Mouse (Mus musculus) cortical plate, adult 2 months (tissue): ENCODE data around the gene Acp6. TPM values are rescaled to one million over a fixed set of nuclear protein-coding genes. Genes with fewer than 3 reads are reported as not detected.
"Not testable (repeated sequence)": the region's sequence is repeated elsewhere in the genome, so short reads cannot be mapped to it uniquely, and the experiment has no call there.

Experiments
- H3K27ac ChIP-seq: fragments of 200-500 bp; 2 replicates; pipeline ENCODE4 v1.5.1; 2012; ENCODE audit warnings: low read length, control low read depth, inconsistent platforms; ENCODE audit not compliant: insufficient read depth
- H3K4me1 ChIP-seq: fragments of 200-500 bp; 2 replicates; pipeline ENCODE4 v1.6.1; 2011; ENCODE audit warnings: low read length; ENCODE audit not compliant: control insufficient read depth, insufficient read depth
- H3K4me3 ChIP-seq: fragments of 200-500 bp; 2 replicates; pipeline ENCODE4 v1.5.1; 2011; ENCODE audit warnings: mild to moderate bottlenecking, low read length, control low read depth; ENCODE audit not compliant: insufficient read depth
- CTCF ChIP-seq: fragments of 200-500 bp; IDR thresholded peaks from 2 replicates; pipeline ENCODE4 v1.5.1; 2011; ENCODE audit warnings: mild to moderate bottlenecking, control low read depth, low read length; ENCODE audit not compliant: insufficient read depth; ENCODE audit errors: extremely low read depth
- POLR2A ChIP-seq: fragments of 200-500 bp; IDR thresholded peaks from 2 replicates; pipeline ENCODE4 v1.6.1; 2011; ENCODE audit warnings: mild to moderate bottlenecking, low read length, control low read depth; ENCODE audit not compliant: insufficient read depth; ENCODE audit errors: extremely low read depth
- polyA plus RNA-seq: library from polyadenylated mRNA; depleted of rRNA; stranded (reverse); fragments of >200 nt; gene quantifications from 2 replicates; pipeline ENCODE4 v1.2.3, GENCODE M21; 2012; rRNA removed

Gene Acp6
- polyA plus RNA-seq = 40.2 and 41.7 TPM in 2 replicates

GRCm38 (mm10) chr3:97158611-97159508 lies at the start of gene Acp6:
TSS of gene Acp6 (plus strand) at chr3:97158777.
- H3K4me1 ChIP-seq = no peaks in the 10 kb centered on the region; the same call in 1 of the 2 replicates

DNA sequence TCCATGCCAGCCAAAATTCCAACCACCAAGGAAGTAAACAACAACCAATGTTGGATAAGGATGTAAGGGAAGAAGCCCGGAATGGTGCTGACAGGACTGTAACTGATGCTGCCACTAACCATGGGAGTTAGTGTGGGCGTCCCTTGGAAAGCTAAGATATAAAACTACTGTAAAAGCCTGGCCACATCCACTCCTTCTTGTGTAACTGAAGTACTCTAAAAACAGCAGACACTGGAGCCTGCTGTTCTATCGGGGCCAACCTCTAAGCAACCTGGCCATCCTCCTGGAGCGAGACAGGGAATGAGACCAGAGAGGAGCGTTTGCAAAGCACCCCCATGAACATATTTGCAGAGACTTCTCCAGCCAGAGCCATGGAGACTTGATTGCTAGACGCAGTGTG lies 41.1 kb upstream of the Acp6 start:
- H3K27ac ChIP-seq = no peak overlapping the region
- no peaks in the 10 kb centered on the region for H3K4me1 ChIP-seq
- H3K4me3 ChIP-seq = no peak overlapping the region
- TF ChIP-seq CTCF (no peak), POLR2A (no peak)

More at GRCm38 (mm10) chr3:97158611-97159508, at the start of gene Acp6:
- Histone ChIP-seq H3K27ac (peak within 1 kb of the TSS; percentile 91), H3K4me3 (peak within 1 kb of the TSS; percentile 99)
- peak; percentile 54 for TF ChIP-seq POLR2A
- no peak for TF ChIP-seq CTCF

DNA sequence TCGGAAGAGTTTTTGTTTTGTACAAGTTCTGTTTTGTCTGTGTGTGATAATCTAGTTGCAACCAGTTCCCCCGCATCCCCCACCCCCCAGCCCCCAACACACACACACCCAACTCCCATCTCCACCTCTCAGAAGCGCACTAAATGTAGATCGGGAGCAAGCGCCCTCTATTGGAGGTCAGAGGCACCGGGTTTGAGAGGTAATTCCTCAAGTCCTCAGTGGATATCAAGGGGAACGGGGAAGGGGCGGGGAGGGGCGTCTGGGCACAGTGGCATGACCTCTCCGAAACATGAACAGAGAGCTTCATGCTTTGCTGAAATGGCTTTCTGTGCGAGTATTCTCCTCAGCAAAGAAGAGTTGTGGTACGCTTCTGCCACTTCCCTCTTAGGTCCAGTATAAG lies 40.3 kb upstream of the Acp6 start:
- TF ChIP-seq POLR2A (no peak), CTCF (no peak)
- Histone ChIP-seq H3K4me1 (no peaks in the 10 kb centered on the region), H3K27ac (no peak overlapping the region), H3K4me3 (no peak overlapping the region)

GRCm38 (mm10) chr3:97124193-97124592 lies 34.4 kb upstream of the Acp6 start:
- Histone ChIP-seq H3K4me3 (no peak overlapping the region), H3K4me1 (no peaks in the 10 kb centered on the region), H3K27ac (no peak overlapping the region)
- no peak for TF ChIP-seq POLR2A
- TF ChIP-seq CTCF = no peak

DNA sequence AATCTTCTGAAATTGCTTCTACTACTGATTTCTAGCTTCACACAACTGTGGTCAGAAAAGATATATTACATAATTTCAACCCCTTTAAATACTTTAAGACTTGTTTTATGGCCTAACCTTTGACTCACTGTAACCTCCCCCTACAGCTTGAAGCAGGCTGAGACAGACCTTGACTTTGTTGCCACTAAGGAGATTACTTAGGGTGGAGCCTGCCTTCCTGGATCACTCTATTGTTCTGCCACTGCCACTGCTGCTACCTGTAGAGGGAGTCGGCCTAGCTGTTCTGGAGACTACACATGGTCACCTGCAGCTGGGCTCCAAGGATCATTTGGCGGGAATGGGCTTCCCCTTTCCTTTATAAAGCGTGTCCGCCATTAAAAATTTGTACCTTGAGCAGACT lies 29.2 kb upstream of the Acp6 start:
- Histone ChIP-seq H3K27ac (no peak overlapping the region), H3K4me1 (no peaks in the 10 kb centered on the region), H3K4me3 (no peak overlapping the region)
- no peak for TF ChIP-seq CTCF
- TF ChIP-seq POLR2A = no peak

DNA sequence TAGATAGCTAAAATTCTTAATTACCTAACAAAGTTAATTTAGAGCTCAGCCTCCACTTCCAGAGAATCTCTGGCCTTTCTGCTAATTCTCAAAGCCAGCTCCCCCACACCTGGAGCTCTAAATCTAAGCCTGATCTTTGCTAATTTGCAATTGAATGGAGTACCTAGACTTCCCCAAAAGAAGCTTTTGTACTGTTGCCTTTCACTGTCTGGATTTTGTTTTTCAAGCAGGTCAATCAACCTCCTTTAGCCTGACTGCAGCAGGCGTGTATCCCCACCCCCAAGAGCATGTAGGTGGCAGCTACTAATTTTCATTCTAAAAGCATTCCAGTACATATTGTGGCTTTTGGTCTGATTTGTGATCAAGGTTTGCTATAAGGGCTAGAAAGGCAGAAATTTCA lies 20.9 kb upstream of the Acp6 start:
- H3K4me1 ChIP-seq, H3K4me3 ChIP-seq, H3K27ac ChIP-seq: not testable (repeated sequence)

- Histone ChIP-seq H3K27ac (no peak overlapping the region), H3K4me3 (no peak overlapping the region), H3K4me1 (no peaks in the 10 kb centered on the region)
- TF ChIP-seq POLR2A (no peak), CTCF (no peak)
Measured at GRCm38 (mm10) chr3:97151092-97151491, 7.5 kb upstream of the Acp6 start.

GRCm38 (mm10) chr3:97156431-97156830 lies 2.1 kb upstream of the Acp6 start:
- Histone ChIP-seq H3K4me3 (no peak overlapping the region), H3K4me1 (no peaks in the 10 kb centered on the region; the same call in 1 of the 2 replicates), H3K27ac (no peak overlapping the region)
- TF ChIP-seq POLR2A (no peak), CTCF (no peak)

DNA sequence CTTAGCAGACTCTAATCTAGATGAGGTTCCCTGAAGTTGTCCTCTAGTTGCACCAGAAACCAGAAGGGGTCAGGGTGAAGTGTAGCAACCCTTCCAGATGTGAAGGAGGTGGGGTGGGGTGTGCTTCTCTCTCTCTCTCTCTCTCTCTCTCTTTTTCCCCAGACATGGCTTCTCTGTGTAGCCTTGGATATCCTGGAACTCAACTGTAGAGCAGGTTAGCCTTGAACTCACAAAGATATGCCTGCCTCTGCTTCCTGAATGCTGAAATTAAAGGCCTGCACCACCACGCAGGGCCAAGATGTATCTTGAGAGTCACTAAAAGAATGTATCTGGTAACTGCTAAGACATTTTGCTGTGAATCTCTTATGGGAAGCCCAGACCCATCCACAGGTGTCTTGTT lies 1.3 kb upstream of the Acp6 start:
- no peak for TF ChIP-seq CTCF
- TF ChIP-seq POLR2A = no peak
- Histone ChIP-seq H3K27ac (no peak overlapping the region), H3K4me3 (no peak overlapping the region), H3K4me1 (no peaks in the 10 kb centered on the region; the same call in 1 of the 2 replicates)

DNA sequence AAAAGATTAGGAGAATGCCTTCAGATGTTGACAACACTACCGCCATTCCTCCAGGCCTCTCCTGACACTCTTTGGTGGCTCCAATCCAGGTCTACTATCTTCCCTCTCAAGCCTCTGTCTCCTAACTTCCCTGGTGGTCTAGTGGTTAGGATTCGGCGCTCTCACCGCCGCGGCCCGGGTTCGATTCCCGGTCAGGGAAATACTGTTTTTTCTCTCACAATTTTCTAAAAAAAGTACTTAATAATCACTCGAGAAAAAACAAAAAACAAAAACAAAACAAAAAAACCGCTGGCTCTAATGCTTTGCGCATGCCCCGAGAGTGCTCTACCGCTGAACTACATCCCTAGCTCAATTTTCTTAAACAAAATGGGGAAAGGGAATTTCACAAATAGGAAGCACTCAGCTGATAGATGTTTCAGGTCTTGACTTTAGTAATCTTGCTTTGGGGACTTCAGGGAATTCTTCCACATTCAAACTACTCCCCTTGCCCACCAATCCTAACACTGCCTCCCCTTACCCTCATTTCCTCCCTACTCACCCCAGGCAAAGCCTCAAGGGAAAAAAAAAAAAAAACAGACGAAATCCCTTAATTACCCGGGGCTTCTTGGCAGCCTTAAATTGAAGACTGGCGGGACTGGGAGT lies 498 bp upstream of the Acp6 start:
- Histone ChIP-seq H3K27ac (no peak overlapping the region), H3K4me1 (no peaks in the 10 kb centered on the region; the same call in 1 of the 2 replicates), H3K4me3 (peak overlapping the region; percentile 99)
- no peak for TF ChIP-seq CTCF
- no peak for TF ChIP-seq POLR2A
